Mouse (Mus musculus) CH12.LX (cell line): ENCODE results near the gene Hcar1. TPM values are rescaled to one million over a fixed set of nuclear protein-coding genes. Genes with fewer than 3 reads are reported as not detected.

Experiments
- DNase-seq: peaks from one replicate; pipeline ENCODE4 v3.0.0-alpha.2; 2013; ENCODE audit errors: extremely low read depth
- H3K27ac ChIP-seq: 2 replicates; pipeline ENCODE4 v1.5.1; 2012; ENCODE audit warnings: low read depth, mild to moderate bottlenecking, control low read depth, moderate library complexity; ENCODE audit not compliant: insufficient read depth
- H3K27me3 ChIP-seq: replicated peaks from 2 replicates; pipeline ENCODE3; 2012; ENCODE audit warnings: inconsistent platforms
- H3K36me3 ChIP-seq, 2 experiments: replicated peaks in 1 of 2; 2 replicates each; pipeline versions ENCODE3 to v1.6.1; 2012; ENCODE audit warnings: inconsistent platforms in 1 of 2, low read length in 1 of 2, mild to moderate bottlenecking in 1 of 2, mixed read lengths in 1 of 2, moderate library complexity in 1 of 2; ENCODE audit not compliant: control insufficient read depth in 1 of 2, insufficient read depth in 1 of 2
- H3K4me1 ChIP-seq, 2 experiments: 2 replicates each; pipeline ENCODE4 v1.6.1; 2012; ENCODE audit warnings: inconsistent platforms in 1 of 2, moderate library complexity in 1 of 2; ENCODE audit not compliant: insufficient read depth in 2 of 2, control insufficient read depth in 1 of 2
- H3K4me2 ChIP-seq: 2 replicates; pipeline ENCODE4 v1.6.1; 2012; ENCODE audit warnings: low read depth, mild to moderate bottlenecking, control low read depth; ENCODE audit not compliant: poor library complexity, insufficient read depth, severe bottlenecking
- H3K4me3 ChIP-seq, 3 experiments: fragments of 150-350 bp in 1 of 3; sonication (generic) in 1 of 3; replicated peaks in 1 of 3; 2 replicates each; pipeline versions ENCODE3 to v1.5.1; 2011 to 2012; ENCODE audit warnings: low read depth in 2 of 3, low read length in 2 of 3, mild to moderate bottlenecking in 2 of 3, moderate library complexity in 2 of 3, control low read depth in 1 of 3, improper control_type of control experiment in 1 of 3, inconsistent platforms in 1 of 3, mixed read lengths in 1 of 3; ENCODE audit not compliant: poor library complexity in 1 of 3
- H3K79me2 ChIP-seq: replicated peaks from 2 replicates; pipeline ENCODE4 v1.6.1; 2012; ENCODE audit warnings: mild to moderate bottlenecking, moderate library complexity; ENCODE audit not compliant: control insufficient read depth, poor library complexity, insufficient read depth, severe bottlenecking; ENCODE audit errors: extremely low read depth
- H3K9ac ChIP-seq: 2 replicates; pipeline ENCODE4 v1.6.1; 2012; ENCODE audit warnings: low read depth, mild to moderate bottlenecking, control low read depth, moderate library complexity; ENCODE audit not compliant: insufficient read depth
- H3K9me3 ChIP-seq: replicated peaks from 2 replicates; pipeline ENCODE3; 2012; ENCODE audit warnings: low read length, inconsistent platforms, mixed read lengths
- CHD2 ChIP-seq: IDR thresholded peaks from 2 replicates; pipeline ENCODE4 v1.6.1; 2011; ENCODE audit warnings: low read length, improper control_type of control experiment
- CTCF ChIP-seq, 2 experiments: IDR thresholded peaks in 1 of 2; conservative IDR thresholded peaks in 1 of 2; 2 replicates each; pipeline ENCODE4 v1.5.1; 2011 to 2012; ENCODE audit warnings: low read depth in 2 of 2, low read length in 2 of 2, improper control_type of control experiment in 1 of 2, inconsistent platforms in 1 of 2, mild to moderate bottlenecking in 1 of 2, moderate library complexity in 1 of 2
- EP300 ChIP-seq: IDR thresholded peaks from 2 replicates; pipeline ENCODE4 v1.6.1; 2011; ENCODE audit warnings: low read length, improper control_type of control experiment
- ETS1 ChIP-seq: conservative IDR thresholded peaks from 2 replicates; pipeline ENCODE4 v1.6.1; 2012; ENCODE audit warnings: low read depth, mild to moderate bottlenecking, inconsistent platforms, low read length, improper control_type of control experiment, moderate library complexity
- HCFC1 ChIP-seq: IDR thresholded peaks from 2 replicates; pipeline ENCODE4 v1.6.1; 2012; ENCODE audit warnings: low read depth, mild to moderate bottlenecking, inconsistent platforms, low read length, improper control_type of control experiment
- IRF4 ChIP-seq: IDR thresholded peaks from 2 replicates; pipeline ENCODE4 v1.6.1; 2014; ENCODE audit warnings: low read depth, mild to moderate bottlenecking, inconsistent platforms, low read length, improper control_type of control experiment
- JUN ChIP-seq: IDR thresholded peaks from 2 replicates; pipeline ENCODE4 v1.6.1; 2011; ENCODE audit warnings: low read depth, mild to moderate bottlenecking, low read length, improper control_type of control experiment, moderate library complexity; ENCODE audit not compliant: insufficient read depth
- KAT2A ChIP-seq: IDR thresholded peaks from 2 replicates; pipeline ENCODE4 v1.6.1; 2012; ENCODE audit warnings: low read length, improper control_type of control experiment, inconsistent platforms; ENCODE audit not compliant: insufficient replicate concordance
- MAFK ChIP-seq: IDR thresholded peaks from 2 replicates; pipeline ENCODE4 v1.6.1; 2011; ENCODE audit warnings: low read length, improper control_type of control experiment; ENCODE audit not compliant: insufficient replicate concordance
- MAX ChIP-seq: IDR thresholded peaks from 2 replicates; pipeline ENCODE4 v1.6.1; 2011; ENCODE audit warnings: low read length, improper control_type of control experiment
- MAZ ChIP-seq: IDR thresholded peaks from 2 replicates; pipeline ENCODE4 v1.6.1; 2012; ENCODE audit warnings: low read depth, mild to moderate bottlenecking, inconsistent platforms, low read length, improper control_type of control experiment, moderate library complexity
- MEF2A ChIP-seq: IDR thresholded peaks from 2 replicates; pipeline ENCODE4 v1.6.1; 2014; ENCODE audit warnings: low read depth, mild to moderate bottlenecking, inconsistent platforms, low read length, improper control_type of control experiment, borderline replicate concordance
- MXI1 ChIP-seq: IDR thresholded peaks from 2 replicates; pipeline ENCODE4 v1.6.1; 2011; ENCODE audit warnings: mild to moderate bottlenecking, low read depth, low read length, improper control_type of control experiment
- MYC ChIP-seq: IDR thresholded peaks from 2 replicates; pipeline ENCODE4 v1.6.1; 2011; ENCODE audit warnings: low read depth, mild to moderate bottlenecking, improper control_type of control experiment, low read length
- NELFE ChIP-seq: IDR thresholded peaks from 2 replicates; pipeline ENCODE4 v1.6.1; 2011; ENCODE audit warnings: low read depth, low read length, improper control_type of control experiment
- PAX5 ChIP-seq: IDR thresholded peaks from 2 replicates; pipeline ENCODE4 v1.6.1; 2012; ENCODE audit warnings: low read length, inconsistent platforms, mixed read lengths
- POLR2A ChIP-seq: IDR thresholded peaks from 2 replicates; pipeline ENCODE4 v1.6.1; 2011; ENCODE audit warnings: low read depth, mild to moderate bottlenecking, improper control_type of control experiment, low read length
- POLR2AphosphoS2 ChIP-seq: IDR thresholded peaks from 2 replicates; pipeline ENCODE4 v1.6.1; 2011; ENCODE audit warnings: low read depth, low read length, improper control_type of control experiment
- RCOR1 ChIP-seq: conservative IDR thresholded peaks from 2 replicates; pipeline ENCODE4 v1.6.1; 2012; ENCODE audit warnings: low read depth, mild to moderate bottlenecking, inconsistent platforms, low read length, improper control_type of control experiment
- SIN3A ChIP-seq: IDR thresholded peaks from 2 replicates; pipeline ENCODE4 v1.6.1; 2012; ENCODE audit warnings: low read length, improper control_type of control experiment, inconsistent platforms
- SMC3 ChIP-seq: IDR thresholded peaks from 2 replicates; pipeline ENCODE4 v1.6.1; 2011; ENCODE audit warnings: low read depth, low read length, improper control_type of control experiment
- TBP ChIP-seq: conservative IDR thresholded peaks from 2 replicates; pipeline ENCODE4 v1.6.1; 2011; ENCODE audit warnings: low read depth, low read length, improper control_type of control experiment
- TCF12 ChIP-seq: IDR thresholded peaks from 2 replicates; pipeline ENCODE4 v1.6.1; 2014; ENCODE audit warnings: low read depth, mild to moderate bottlenecking, inconsistent platforms, low read length, improper control_type of control experiment
- UBTF ChIP-seq: IDR thresholded peaks from 2 replicates; pipeline ENCODE4 v1.6.1; 2012; ENCODE audit warnings: low read depth, mild to moderate bottlenecking, inconsistent platforms, low read length, improper control_type of control experiment, moderate library complexity
- USF1 ChIP-seq: IDR thresholded peaks from 2 replicates; pipeline ENCODE4 v1.6.1; 2014; ENCODE audit warnings: low read depth, mild to moderate bottlenecking, inconsistent platforms, low read length, improper control_type of control experiment
- USF2 ChIP-seq: conservative IDR thresholded peaks from 2 replicates; pipeline ENCODE4 v1.6.1; 2011; ENCODE audit warnings: low read depth, low read length, improper control_type of control experiment
- ZC3H11A ChIP-seq: IDR thresholded peaks from 2 replicates; pipeline ENCODE4 v1.6.1; 2012; ENCODE audit warnings: low read depth, mild to moderate bottlenecking, inconsistent platforms, low read length, improper control_type of control experiment
- ZMIZ1 ChIP-seq: IDR thresholded peaks from 2 replicates; pipeline ENCODE4 v1.6.1; 2012; ENCODE audit warnings: low read depth, mild to moderate bottlenecking, inconsistent platforms, low read length, improper control_type of control experiment
- dilution Hi-C: fragments of 300-500 bp; cut with MboI; formaldehyde crosslinking; loops from 2 replicates; pipeline ENCODE4 v1.14.3; 2020; ENCODE audit warnings: low sequenced_read_pairs; ENCODE audit not compliant: extremely low pct_unique_long_range_greater_than_20kb, extremely low pct_ligation_motif_present
- in situ Hi-C: fragments of 300-500 bp; cut with MboI; formaldehyde crosslinking; loops from 3 replicates; pipeline ENCODE4 v1.14.3; 2019; ENCODE audit warnings: low sequenced_read_pairs, low pct_ligation_motif_present, low pct_unique_long_range_greater_than_20kb, mixed read lengths
- polyA plus RNA-seq: library from polyadenylated mRNA; unstranded; fragments of >175 nt; gene quantifications from 2 replicates; pipeline ENCODE4 v1.2.1, GENCODE M21; 2012; ENCODE audit warnings: low read depth; ENCODE audit not compliant: insufficient read length
- total RNA-seq, 2 experiments: library from RNA; depleted of rRNA; stranded (reverse); fragments of 300-350 nt in 1 of 2; fragments of >200 nt in 1 of 2; gene quantifications; 2 replicates each; pipeline ENCODE4 v1.2.3; 2012 to 2014

Gene Hcar1
- total and polyA plus RNA-seq, 3 experiments: not detected

DNA sequence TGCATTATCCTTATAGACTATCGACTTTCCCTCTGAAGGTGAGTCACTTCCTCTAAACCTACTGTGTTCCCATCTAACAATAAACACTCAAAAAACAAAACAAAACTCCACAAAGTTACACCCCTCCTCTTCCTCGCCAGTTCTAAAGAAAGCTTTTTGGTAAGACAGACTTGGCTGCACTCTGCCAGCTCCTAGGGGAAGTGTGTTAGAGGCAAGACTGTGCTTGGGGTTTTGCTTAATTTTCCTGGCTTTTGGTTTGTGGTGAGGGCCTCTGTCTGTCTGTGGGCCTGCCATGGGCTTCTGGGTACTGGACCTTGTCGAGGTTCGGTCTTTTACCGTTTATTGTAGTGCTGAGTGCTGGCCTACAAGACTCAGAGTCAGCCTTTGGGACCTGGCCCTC is 5.6 kb downstream of the Hcar1 start:
- Histone ChIP-seq H3K4me2 (no peak overlapping the region), H3K36me3 (no peaks in the 10 kb centered on the region), H3K27me3 (no peaks in the 10 kb centered on the region), H3K4me1 (peaks cover 7 to 16% of the 10 kb centered on the region in 2 experiments; a peak in 2 of 4 replicates), H3K9me3 (peaks cover 5% of the 10 kb centered on the region), H3K27ac (no peak overlapping the region), H3K79me2 (no peaks in the 10 kb centered on the region), H3K9ac (no peak overlapping the region), H3K4me3 (no peak overlapping the region)
- in situ Hi-C loops: no loop called here
- DNase-seq: no peak
- dilution Hi-C loops: no loop called here
- TF ChIP-seq TCF12: no peak
- TF ChIP-seq CTCF (conservative IDR thresholded peaks at IDR 0.05 in 1 of 2, IDR thresholded peaks at IDR 0.05 in 1 of 2; ENCODE audit: low read depth in 2 of 2, low read length in 2 of 2): no peak
- TF ChIP-seq CHD2: no peak
- TF ChIP-seq NELFE: no peak
- no peak for TF ChIP-seq UBTF
- TF ChIP-seq EP300: no peak
- no peak for TF ChIP-seq JUN
- no peak for TF ChIP-seq HCFC1
- no peak for TF ChIP-seq MAZ
- no peak for TF ChIP-seq SIN3A
- no peak for TF ChIP-seq KAT2A
- TF ChIP-seq USF2: no peak
- TF ChIP-seq MYC: no peak
- TF ChIP-seq SMC3: no peak
- no peak for TF ChIP-seq POLR2AphosphoS2
- TF ChIP-seq USF1: no peak
- TF ChIP-seq PAX5: no peak
- no peak for TF ChIP-seq MAX

DNA sequence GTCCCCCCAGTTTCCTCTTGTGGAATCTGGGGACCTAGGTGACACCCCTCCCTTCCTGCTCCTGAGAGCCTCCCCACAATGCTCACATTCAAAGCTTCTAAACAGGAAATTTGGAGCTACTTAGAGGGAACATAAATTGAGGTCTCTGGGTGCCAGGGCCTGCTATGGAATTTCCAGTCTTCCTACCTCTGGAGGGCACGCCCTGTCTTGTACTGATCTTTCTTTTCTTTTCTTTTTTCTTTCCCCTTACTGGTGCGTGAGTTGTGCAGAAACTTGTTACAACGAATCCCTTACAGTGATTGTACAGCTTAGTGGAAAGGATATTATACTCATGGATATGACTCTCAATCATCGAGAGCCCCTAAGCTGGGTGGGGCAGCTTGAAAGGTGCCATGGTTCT is 10.2 kb downstream of the Hcar1 start:
- dilution Hi-C loops (no loop called here), in situ Hi-C loops (no loop called here)
- Histone ChIP-seq H3K27me3 (no peaks in the 10 kb centered on the region), H3K9ac (no peak overlapping the region), H3K36me3 (no peaks in the 10 kb centered on the region), H3K9me3 (peaks cover 5% of the 10 kb centered on the region), H3K4me3 (no peak overlapping the region), H3K4me1 (peaks cover 4 to 10% of the 10 kb centered on the region in 2 experiments; a peak in 2 of 4 replicates), H3K79me2 (no peaks in the 10 kb centered on the region), H3K4me2 (no peak overlapping the region), H3K27ac (no peak overlapping the region)
- TF ChIP-seq MEF2A (no peak), USF2 (no peak), MYC (no peak), MAX (no peak), MAFK (no peak), PAX5 (no peak), TBP (no peak), POLR2A (no peak), POLR2AphosphoS2 (no peak), ZMIZ1 (no peak), ZC3H11A (no peak), RCOR1 (no peak), MXI1 (no peak), SIN3A (no peak), IRF4 (no peak), CTCF (conservative IDR thresholded peaks at IDR 0.05 in 1 of 2, IDR thresholded peaks at IDR 0.05 in 1 of 2; ENCODE audit: low read depth in 2 of 2, low read length in 2 of 2) (no peak), ETS1 (no peak), KAT2A (no peak), UBTF (no peak), MAZ (no peak)
- DNase-seq: no peak
